Mouse (Mus musculus): ENCODE measurements around the gene 2700081O15Rik. TPM values are rescaled to one million over a fixed set of nuclear protein-coding genes. Genes with fewer than 3 reads are reported as not detected.

Gene 2700081O15Rik
- polyA plus RNA-seq, 1 experiment = 1.9 TPM

- Histone ChIP-seq H3K4me3 (ENCODE audit: control insufficient read depth, low read depth, low read length) (no peak overlapping the region), H3K27ac (ENCODE audit: control insufficient read depth, insufficient read depth, low read depth, low read length) (no peak overlapping the region), H3K27me3 (ENCODE audit: control insufficient read depth, insufficient read depth, low read length) (no peaks in the 10 kb centered on the region), H3K36me3 (ENCODE audit: control insufficient read depth, insufficient read depth, low read length) (no peaks in the 10 kb centered on the region), H3K4me1 (ENCODE audit: control insufficient read depth, insufficient read depth, low read length) (no peaks in the 10 kb centered on the region)
- no peak for TF ChIP-seq POLR2A (IDR thresholded peaks at IDR 0.05; ENCODE audit: control insufficient read depth, low read depth, low read length)
- no peak for TF ChIP-seq CTCF (IDR thresholded peaks at IDR 0.05; ENCODE audit: control insufficient read depth, insufficient read depth, insufficient replicate concordance, low read depth, low read length)
Observed at GRCm38 (mm10) chr19:7456803-7457202, 39.4 kb downstream of the 2700081O15Rik start.

- TF ChIP-seq POLR2A (IDR thresholded peaks at IDR 0.05; ENCODE audit: control insufficient read depth, low read depth, low read length) (no peak), CTCF (IDR thresholded peaks at IDR 0.05; ENCODE audit: control insufficient read depth, insufficient read depth, insufficient replicate concordance, low read depth, low read length) (no peak)
- Histone ChIP-seq H3K27ac (ENCODE audit: control insufficient read depth, insufficient read depth, low read depth, low read length) (no peak overlapping the region), H3K27me3 (ENCODE audit: control insufficient read depth, insufficient read depth, low read length) (no peaks in the 10 kb centered on the region), H3K4me1 (ENCODE audit: control insufficient read depth, insufficient read depth, low read length) (no peaks in the 10 kb centered on the region), H3K4me3 (ENCODE audit: control insufficient read depth, low read depth, low read length) (no peak overlapping the region), H3K36me3 (ENCODE audit: control insufficient read depth, insufficient read depth, low read length) (no peaks in the 10 kb centered on the region)
Observed at GRCm38 (mm10) chr19:7458901-7459300, 41.5 kb downstream of the 2700081O15Rik start.

GRCm38 (mm10) chr19:7459370-7459769, 41.9 kb downstream of the 2700081O15Rik start:
- no peaks in the 10 kb centered on the region for H3K27me3 ChIP-seq (ENCODE audit: control insufficient read depth, insufficient read depth, low read length)
- H3K27ac ChIP-seq (ENCODE audit: control insufficient read depth, insufficient read depth, low read depth, low read length) = no peak overlapping the region
- H3K4me3 ChIP-seq (ENCODE audit: control insufficient read depth, low read depth, low read length) = no peak overlapping the region
- TF ChIP-seq CTCF (IDR thresholded peaks at IDR 0.05; ENCODE audit: control insufficient read depth, insufficient read depth, insufficient replicate concordance, low read depth, low read length) = no peak
- TF ChIP-seq POLR2A (IDR thresholded peaks at IDR 0.05; ENCODE audit: control insufficient read depth, low read depth, low read length) = no peak
- no peaks in the 10 kb centered on the region for H3K36me3 ChIP-seq (ENCODE audit: control insufficient read depth, insufficient read depth, low read length)
- H3K4me1 ChIP-seq (ENCODE audit: control insufficient read depth, insufficient read depth, low read length) = no peaks in the 10 kb centered on the region

GRCm38 (mm10) chr19:7467915-7468314, 50.5 kb downstream of the 2700081O15Rik start:
- TF ChIP-seq CTCF (IDR thresholded peaks at IDR 0.05; ENCODE audit: control insufficient read depth, insufficient read depth, insufficient replicate concordance, low read depth, low read length) = no peak
- TF ChIP-seq POLR2A (IDR thresholded peaks at IDR 0.05; ENCODE audit: control insufficient read depth, low read depth, low read length) = no peak
- Histone ChIP-seq H3K4me3 (ENCODE audit: control insufficient read depth, low read depth, low read length) (no peak overlapping the region), H3K27ac (ENCODE audit: control insufficient read depth, insufficient read depth, low read depth, low read length) (no peak overlapping the region), H3K4me1 (ENCODE audit: control insufficient read depth, insufficient read depth, low read length) (no peaks in the 10 kb centered on the region), H3K36me3 (ENCODE audit: control insufficient read depth, insufficient read depth, low read length) (no peaks in the 10 kb centered on the region; the same call in 1 of the 2 replicates), H3K27me3 (ENCODE audit: control insufficient read depth, insufficient read depth, low read length) (no peaks in the 10 kb centered on the region)

- Histone ChIP-seq H3K4me1 (ENCODE audit: control insufficient read depth, insufficient read depth, low read length) (no peaks in the 10 kb centered on the region), H3K27me3 (ENCODE audit: control insufficient read depth, insufficient read depth, low read length) (no peaks in the 10 kb centered on the region), H3K36me3 (ENCODE audit: control insufficient read depth, insufficient read depth, low read length) (no peaks in the 10 kb centered on the region; the same call in 1 of the 2 replicates), H3K4me3 (ENCODE audit: control insufficient read depth, low read depth, low read length) (no peak overlapping the region), H3K27ac (ENCODE audit: control insufficient read depth, insufficient read depth, low read depth, low read length) (no peak overlapping the region)
- TF ChIP-seq POLR2A (IDR thresholded peaks at IDR 0.05; ENCODE audit: control insufficient read depth, low read depth, low read length) (no peak), CTCF (IDR thresholded peaks at IDR 0.05; ENCODE audit: control insufficient read depth, insufficient read depth, insufficient replicate concordance, low read depth, low read length) (no peak)
Observed at GRCm38 (mm10) chr19:7470643-7471042, 53.2 kb downstream of the 2700081O15Rik start.

Other genes with a start within 250 kb of the 2700081O15Rik start
- 49.4 and 49.9 TPM in 2 replicates for gene Otub1, start 211.3 kb upstream of the 2700081O15Rik start, polyA plus RNA-seq (2012; rRNA removed)
- gene Cox8a, start 200.0 kb upstream of the 2700081O15Rik start, polyA plus RNA-seq (2012; rRNA removed) = 117 and 148 TPM in 2 replicates
- gene Naa40, start 176.4 kb upstream of the 2700081O15Rik start, polyA plus RNA-seq (2012; rRNA removed) = 61.5 and 69.3 TPM in 2 replicates
- 3.6 and 4.1 TPM in 2 replicates for gene Rcor2, start 150.3 kb upstream of the 2700081O15Rik start, polyA plus RNA-seq (2012; rRNA removed)
- gene Mark2, start 75.8 kb upstream of the 2700081O15Rik start, polyA plus RNA-seq (2012; rRNA removed) = 108 and 117 TPM in 2 replicates
- 63.6 and 70.6 TPM in 2 replicates for gene Spindoc, start 34.6 kb upstream of the 2700081O15Rik start, polyA plus RNA-seq (2012; rRNA removed)
- 70.5 and 88.7 TPM in 2 replicates for gene Rtn3, start 65.7 kb downstream of the 2700081O15Rik start, polyA plus RNA-seq (2012; rRNA removed)
- gene Atl3, start 76.4 kb downstream of the 2700081O15Rik start, polyA plus RNA-seq (2012; rRNA removed) = 188 and 193 TPM in 2 replicates
- 2.1 and 2.3 TPM in 2 replicates for gene Pla2g16, start 139.8 kb downstream of the 2700081O15Rik start, polyA plus RNA-seq (2012; rRNA removed)
- gene Lgals12, start 189.6 kb downstream of the 2700081O15Rik start, polyA plus RNA-seq (2012; rRNA removed) = 0.37 and 0.53 TPM in 2 replicates
- 2,582 and 2,785 TPM in 2 replicates for gene Hrasls5, start 194.9 kb downstream of the 2700081O15Rik start, polyA plus RNA-seq (2012; rRNA removed)